Mouse (Mus musculus) heart, adult 2 months (tissue): ENCODE results near the gene Aak1.

Experiments
- CTCF ChIP-seq: fragments of 200-600 bp; IDR thresholded peaks from 2 replicates; pipeline ENCODE4 v1.8.1; 2022; ENCODE audit warnings: antibody characterized with exemption, mild to moderate bottlenecking, moderate library complexity
- EP300 ChIP-seq: fragments of 200-500 bp; IDR thresholded peaks from 2 replicates; pipeline ENCODE4 v1.6.1; 2011; ENCODE audit warnings: low read depth, low read length, control low read depth; ENCODE audit not compliant: insufficient read depth
- POLR2A ChIP-seq: fragments of 200-500 bp; IDR thresholded peaks from 2 replicates; pipeline ENCODE4 v1.6.1; 2011; ENCODE audit warnings: mild to moderate bottlenecking, low read depth, low read length, control low read depth; ENCODE audit not compliant: insufficient read depth

- TF ChIP-seq CTCF (no peak), POLR2A (no peak), EP300 (no peak)
These were observed 202.6 kb downstream of the Aak1 start for GRCm38 (mm10) chr6:87051886-87052425.
